ENCODE assay signal across 12 mouse cellular contexts in genomic region chr9:37403011-37403410, GRCm38 (mm10). TPM values are rescaled to one million over a fixed set of nuclear protein-coding genes. Genes with fewer than 3 reads are reported as not detected.
DNase-seq lines count a peak whose midpoint lies in the region; ATAC-seq and TF ChIP-seq lines count a peak whose summit lies in the region.
"Had no signal": no experiment of that assay in that cellular context is flagged by ENCODE, and none has a peak within 500 bp of the region (broad histone marks: within the 10 kb centered on the region; RNA-seq: fewer than 3 reads in every experiment).

No protein-coding gene starts in this region.

- H3K27ac ChIP-seq in heart, embryonic 15.5 days, result no peak overlapping the region
- H3K27ac ChIP-seq in heart, embryonic 11.5 days (ENCODE audit: low read depth, low read length), result no peak overlapping the region
- H3K27ac ChIP-seq in embryonic facial prominence, embryonic 15.5 days (replicated peaks), result no peak overlapping the region
- H3K27ac ChIP-seq in small intestine, adult 2 months (ENCODE audit: insufficient read depth, low read depth, low read length), result no peak overlapping the region

- no peaks in the 10 kb centered on the region for H3K9me3 ChIP-seq in heart, embryonic 15.5 days (replicated peaks)
- H3K9me3 ChIP-seq in heart, embryonic 11.5 days (replicated peaks; ENCODE audit: control insufficient read depth, low read length), result no peaks in the 10 kb centered on the region
- H3K9me3 ChIP-seq in embryonic facial prominence, embryonic 15.5 days (replicated peaks), result no peaks in the 10 kb centered on the region

- WGBS in heart, embryonic 15.5 days, result 83% methylated on average over 7 of the region's 7 CpGs
- 85% methylated on average over 7 of the region's 7 CpGs for WGBS in heart, embryonic 11.5 days (ENCODE audit: insufficient replicate concordance)
- WGBS in lung, adult 2 months, result 62% methylated on average over 7 of the region's 7 CpGs
- 86% methylated on average over 7 of the region's 7 CpGs for WGBS in embryonic facial prominence, embryonic 15.5 days
- WGBS in small intestine, adult 2 months, result 82% methylated on average over 7 of the region's 7 CpGs

- peak overlapping the region; percentile 42 for H3K4me2 ChIP-seq in heart, embryonic 15.5 days
- H3K4me2 ChIP-seq in heart, embryonic 11.5 days, result no peak overlapping the region; the same call in 1 of the 2 replicates
- H3K4me2 ChIP-seq in embryonic facial prominence, embryonic 15.5 days (replicated peaks), result no peak overlapping the region

- no peaks in the 10 kb centered on the region for H3K27me3 ChIP-seq in heart, embryonic 15.5 days
- 0 out of 2 replicates have a peak, but pooled peaks cover 2% of the 10 kb centered on the region for H3K27me3 ChIP-seq in heart, embryonic 11.5 days (ENCODE audit: control insufficient read depth, insufficient read depth, low read length)
- H3K27me3 ChIP-seq in embryonic facial prominence, embryonic 15.5 days, result peaks cover 13% of the 10 kb centered on the region; the same call in 1 of the 2 replicates
- no peaks in the 10 kb centered on the region for H3K27me3 ChIP-seq in small intestine, adult 2 months (ENCODE audit: control insufficient read depth, insufficient read depth, low read length)

- ATAC-seq in heart, embryonic 15.5 days (replicated peaks; ENCODE audit: insufficient number of reproducible peaks, insufficient read depth, low FRiP score, low read depth), result no peak
- no peak for ATAC-seq in heart, embryonic 11.5 days (replicated peaks; ENCODE audit: insufficient number of reproducible peaks, low FRiP score, low TSS enrichment)
- no peak for ATAC-seq in embryonic facial prominence, embryonic 15.5 days (ENCODE audit: insufficient number of reproducible peaks, low FRiP score, low TSS enrichment, low read depth)
- ATAC-seq: Patski had no signal

- H3K4me1 ChIP-seq in heart, embryonic 15.5 days (replicated peaks), result peaks cover under 1% of the 10 kb centered on the region; the same call in 1 of the 2 replicates
- H3K4me1 ChIP-seq in heart, embryonic 11.5 days (ENCODE audit: control insufficient read depth, insufficient read depth, low read length), result no peaks in the 10 kb centered on the region
- H3K4me1 ChIP-seq in lung, adult 2 months (ENCODE audit: control insufficient read depth, insufficient read depth, low read length), result peaks cover 2% of the 10 kb centered on the region
- no peaks in the 10 kb centered on the region for H3K4me1 ChIP-seq in embryonic facial prominence, embryonic 15.5 days
- no peaks in the 10 kb centered on the region for H3K4me1 ChIP-seq in small intestine, adult 2 months (ENCODE audit: control insufficient read depth, insufficient read depth, insufficient read length, low read length)

- TF ChIP-seq POLR2A in lung, adult 2 months (IDR thresholded peaks at IDR 0.05; ENCODE audit: borderline replicate concordance, extremely low read depth, low read depth, low read length), result no peak
- no peak for TF ChIP-seq POLR2A in small intestine, adult 2 months (IDR thresholded peaks at IDR 0.05; ENCODE audit: low read depth, low read length)

- H3K36me3 ChIP-seq in heart, embryonic 15.5 days, result no peaks in the 10 kb centered on the region
- H3K36me3 ChIP-seq in heart, embryonic 11.5 days (ENCODE audit: control insufficient read depth, insufficient read depth, low read length), result no peaks in the 10 kb centered on the region
- no peaks in the 10 kb centered on the region for H3K36me3 ChIP-seq in embryonic facial prominence, embryonic 15.5 days
- no peaks in the 10 kb centered on the region for H3K36me3 ChIP-seq in small intestine, adult 2 months (ENCODE audit: control insufficient read depth, insufficient read depth, low read length)

- H3K9ac ChIP-seq in heart, embryonic 15.5 days, result peak overlapping the region; percentile 41; the same call in 1 of the 2 replicates
- no peak overlapping the region for H3K9ac ChIP-seq in heart, embryonic 11.5 days (ENCODE audit: low read depth, low read length)
- no peak overlapping the region for H3K9ac ChIP-seq in embryonic facial prominence, embryonic 15.5 days

- TF ChIP-seq CTCF in lung, adult 2 months (IDR thresholded peaks at IDR 0.05; ENCODE audit: insufficient read depth, low read length), result no peak
- no peak for TF ChIP-seq CTCF in small intestine, adult 2 months (IDR thresholded peaks at IDR 0.05; ENCODE audit: extremely low read depth, insufficient read length, insufficient replicate concordance, low read depth, low read length)

- DNase-seq in lung, adult 2 months, result no peak
- DNase-seq in lung, postnatal 14 days, result no peak
- no peak for DNase-seq in cerebellum, adult 18-20 months
- DNase-seq in embryo, embryonic 9.5 days (ENCODE audit: extremely low spot score), result no peak
- DNase-seq: adrenal gland, postnatal 10 days; cerebellum, adult 11 months had no signal

- peak overlapping the region; percentile 35 for H3K4me3 ChIP-seq in heart, embryonic 15.5 days
- H3K4me3 ChIP-seq in heart, embryonic 11.5 days (ENCODE audit: low read depth, low read length), result no peak overlapping the region
- H3K4me3 ChIP-seq in lung, adult 2 months (replicated peaks; ENCODE audit: extremely low read depth, low read depth, low read length), result peak overlapping the region; percentile 98
- peak overlapping the region; percentile 18; the same call in 1 of the 2 replicates for H3K4me3 ChIP-seq in embryonic facial prominence, embryonic 15.5 days (replicated peaks)
- H3K4me3 ChIP-seq in small intestine, adult 2 months (ENCODE audit: low read depth, low read length), result peak overlapping the region; percentile 48

RNA-seq across cellular contexts. Expression of gene Robo4, which starts 1.3 kb away (rescaled TPM):
- polyA plus RNA-seq in heart, embryonic 15.5 days (2015; fragmentation: Nextera tagmentation; extraction: Ambion mirVana), result 9.2 and 10.8 TPM in 2 replicates
- 2.5 and 3.3 TPM in 2 replicates for polyA plus RNA-seq in heart, embryonic 11.5 days (2014; fragmentation: Nextera tagmentation; extraction: Ambion mirVana)
- 67.8 and 88.4 TPM in 2 replicates for polyA plus RNA-seq in lung, adult 2 months (2012; rRNA removed)
- polyA plus RNA-seq in embryonic facial prominence, embryonic 15.5 days (2015; fragmentation: Nextera tagmentation; extraction: Ambion mirVana), result 10.6 and 11.9 TPM in 2 replicates
- polyA plus RNA-seq in small intestine, adult 2 months (2012; rRNA removed), result 5.1 and 12.0 TPM in 2 replicates
- polyA plus RNA-seq: Patski had no signal

RNA-seq across cellular contexts. Expression of gene Robo3, which starts 30.0 kb away (rescaled TPM):
- polyA plus RNA-seq in heart, embryonic 15.5 days (2015; fragmentation: Nextera tagmentation; extraction: Ambion mirVana), result 0.11 and 0.13 TPM in 2 replicates
- 0.29 and 0.35 TPM in 2 replicates for polyA plus RNA-seq in heart, embryonic 11.5 days (2014; fragmentation: Nextera tagmentation; extraction: Ambion mirVana)
- polyA plus RNA-seq in lung, adult 2 months (2012; rRNA removed), result 0.07 and 0.22 TPM in 2 replicates
- 0.09 and 0.19 TPM in 2 replicates for polyA plus RNA-seq in embryonic facial prominence, embryonic 15.5 days (2015; fragmentation: Nextera tagmentation; extraction: Ambion mirVana)
- 0.96 and 1.9 TPM in 2 replicates for polyA plus RNA-seq in small intestine, adult 2 months (2012; rRNA removed)

RNA-seq across cellular contexts. Expression of gene Hepacam, which starts 35.9 kb away (rescaled TPM):
- 0.09 TPM in 2 replicates for polyA plus RNA-seq in heart, embryonic 15.5 days (2015; fragmentation: Nextera tagmentation; extraction: Ambion mirVana)
- polyA plus RNA-seq in heart, embryonic 11.5 days (2014; fragmentation: Nextera tagmentation; extraction: Ambion mirVana), result not detected in 2 replicates
- 2.0 and 2.9 TPM in 2 replicates for polyA plus RNA-seq in lung, adult 2 months (2012; rRNA removed)
- polyA plus RNA-seq in embryonic facial prominence, embryonic 15.5 days (2015; fragmentation: Nextera tagmentation; extraction: Ambion mirVana), result 0.17 and 0.64 TPM in 2 replicates
- 0.11 and 0.32 TPM in 2 replicates for polyA plus RNA-seq in small intestine, adult 2 months (2012; rRNA removed)
- polyA plus RNA-seq: liver, embryonic 16.5 days; Patski had no signal

RNA-seq across cellular contexts. Expression of gene Ccdc15, which starts 54.8 kb away (rescaled TPM):
- polyA plus RNA-seq in heart, embryonic 15.5 days (2015; fragmentation: Nextera tagmentation; extraction: Ambion mirVana), result 4.3 and 4.6 TPM in 2 replicates
- 3.4 and 5.3 TPM in 2 replicates for polyA plus RNA-seq in heart, embryonic 11.5 days (2014; fragmentation: Nextera tagmentation; extraction: Ambion mirVana)
- 1.7 and 2.1 TPM in 2 replicates for polyA plus RNA-seq in lung, adult 2 months (2012; rRNA removed)
- polyA plus RNA-seq in embryonic facial prominence, embryonic 15.5 days (2015; fragmentation: Nextera tagmentation; extraction: Ambion mirVana), result 7.2 and 8.7 TPM in 2 replicates
- 0.37 and 0.66 TPM in 2 replicates for polyA plus RNA-seq in small intestine, adult 2 months (2012; rRNA removed)
